Mouse (Mus musculus) layer of hippocampus, postnatal 36 days (tissue): ENCODE data around the gene Rnaseh1. TPM values are rescaled to one million over a fixed set of nuclear protein-coding genes. Genes with fewer than 3 reads are reported as not detected.

ENCODE experiments used
- microRNA-seq, 2 experiments: library from miRNA; unstranded; fragments of <30 nt; microRNA quantifications; one replicate each; pipeline ENCODE4 v1.2.0; 2021
- total RNA-seq, 2 experiments: library from RNA; stranded (reverse); gene quantifications; 2 replicates each; pipeline ENCODE4 v1.2.3; 2021

Rnaseh1 gene
- total RNA-seq, 2 experiments from 2014 or later: 12.7 to 14.1 TPM

Small RNA genes lying within 50 kb of the gene (microRNA-seq; reads per million reads assigned to microRNA genes)
- gene Mir6937: 0 to 0.60 reads per million in 2 experiments

Other genes starting within 250 kb of the Rnaseh1 start
- gene Dcdc2c, start 97.2 kb upstream of the Rnaseh1 start, total RNA-seq: under 1 TPM; 0.60 to 0.68 TPM
- under 1 TPM; 0.66 to 0.75 TPM for gene Allc, start 67.1 kb upstream of the Rnaseh1 start, total RNA-seq
- gene Colec11, start 26.2 kb upstream of the Rnaseh1 start, total RNA-seq: under 1 TPM; 0.72 to 0.81 TPM
- 100 to 1,000 TPM; 282 to 298 TPM for gene Rps7, start 13.6 kb upstream of the Rnaseh1 start, total RNA-seq
- 10 to 100 TPM; 33.7 to 36.9 TPM for gene Adi1, start 25.6 kb downstream of the Rnaseh1 start, total RNA-seq
- 10 to 100 TPM; 57.2 to 57.5 TPM for gene Trappc12, start 100.9 kb downstream of the Rnaseh1 start, total RNA-seq
- gene Eipr1, start 102.2 kb downstream of the Rnaseh1 start, total RNA-seq: 10 to 100 TPM; 47.5 to 54.1 TPM